Mouse (Mus musculus): ENCODE measurements around the gene Myadm.

DNA sequence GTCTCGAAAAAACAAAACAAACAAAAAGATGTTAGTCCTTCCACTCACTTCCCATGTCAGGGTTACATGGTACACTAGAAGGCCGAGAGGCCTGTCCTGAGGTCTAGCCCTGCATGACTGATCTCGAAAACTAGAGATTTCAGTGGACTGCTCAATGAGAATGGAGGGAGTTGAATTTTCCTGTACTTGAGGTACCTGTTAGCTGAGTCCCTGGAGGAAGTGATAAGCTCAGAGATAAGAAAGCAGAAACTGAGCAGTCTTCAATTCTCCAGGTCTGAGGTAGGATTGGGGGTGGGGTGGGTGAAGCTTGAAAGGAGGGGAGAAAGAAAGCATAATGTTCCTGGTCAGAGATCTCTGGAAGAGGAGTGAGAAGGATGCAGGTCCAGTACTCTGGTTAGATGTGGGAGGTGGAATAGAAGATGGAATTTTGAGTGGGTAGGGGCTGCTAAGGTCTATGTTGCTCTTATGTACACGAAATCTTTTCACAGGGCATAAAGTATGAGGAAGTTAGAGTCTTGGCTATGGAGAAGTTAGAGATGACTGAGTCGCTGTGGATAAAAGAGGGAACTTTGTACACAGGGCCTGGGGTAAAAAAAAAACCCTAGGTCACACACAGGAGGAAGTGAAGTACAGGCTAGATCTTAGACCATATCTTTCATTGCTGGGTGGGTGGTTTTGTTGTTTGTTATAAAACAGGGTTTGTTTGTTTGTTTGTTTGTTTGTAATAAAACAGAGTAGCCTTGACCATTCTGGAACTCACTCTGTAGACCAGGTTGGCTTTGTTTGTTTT lies 6.6 kb downstream of the Myadm start:
- TF ChIP-seq E2F4 (IDR thresholded peaks at IDR 0.05; ENCODE audit: borderline replicate concordance, low read depth, low read length): no peak
- TF ChIP-seq CHD2 (IDR thresholded peaks at IDR 0.05; ENCODE audit: low read length): no peak
- no peak for TF ChIP-seq MYB (IDR thresholded peaks at IDR 0.05; ENCODE audit: low read depth, low read length)
- no peak for TF ChIP-seq CTCF (IDR thresholded peaks at IDR 0.05 in 2 of 3, conservative IDR thresholded peaks at IDR 0.05 in 1 of 3; ENCODE audit: control insufficient read depth in 1 of 3, insufficient read depth in 1 of 3, low read depth in 2 of 3, low read length in 3 of 3, poor library complexity in 1 of 3, severe bottlenecking in 1 of 3)
- no peak for TF ChIP-seq POLR2AphosphoS2 (IDR thresholded peaks at IDR 0.05; ENCODE audit: low read length)
- TF ChIP-seq MAX (IDR thresholded peaks at IDR 0.05; ENCODE audit: low read length): no peak
- no peak for TF ChIP-seq POLR2A (IDR thresholded peaks at IDR 0.05; ENCODE audit: control insufficient read depth in 1 of 2, insufficient read depth in 1 of 2, low read depth in 1 of 2, low read length in 2 of 2, poor library complexity in 1 of 2)
- no peak for TF ChIP-seq NELFE (IDR thresholded peaks at IDR 0.05; ENCODE audit: low read depth, low read length)
- TF ChIP-seq TCF12 (IDR thresholded peaks at IDR 0.05; ENCODE audit: low read depth, low read length): peak; percentile 59
